Mouse (Mus musculus): ENCODE measurements at regions not wholly inside any gene's neighbourhood (a gene's known extent, or its start where the extent isn't known, plus 50 kb on each side); places are given as distances from the start of the nearest gene placed in this dataset.

DNA sequence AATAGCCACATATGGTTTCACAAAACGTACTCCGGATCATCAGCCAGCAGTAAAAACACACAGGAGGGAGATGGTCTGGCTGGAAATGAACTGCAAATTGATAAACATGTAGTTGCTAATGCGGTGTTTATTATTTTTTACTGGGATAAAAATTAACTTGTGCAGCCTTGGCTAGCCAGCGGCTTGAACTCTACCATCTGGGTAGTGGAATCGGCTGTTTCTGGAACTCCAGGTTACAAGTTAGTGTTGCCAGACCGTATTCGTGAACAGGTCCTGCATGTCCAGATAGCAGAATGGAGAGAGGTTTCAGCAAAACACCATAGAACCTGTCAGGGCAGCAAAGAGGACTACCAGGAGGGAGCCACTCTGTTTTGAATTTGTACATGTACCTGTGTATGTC is 107.4 kb downstream of the Tomm20 start:
- Histone ChIP-seq H3K27ac (0 out of 2 replicates have a peak overlapping the region, but pooled peaks have one; percentile 89), H3K4me1 (peaks cover 47% of the 10 kb centered on the region), H3K9me3 (no peaks in the 10 kb centered on the region), H3K36me3 (no peaks in the 10 kb centered on the region), H3K4me2 (replicated peaks) (no peak overlapping the region), H3K4me3 (no peak overlapping the region), H3K9ac (no peak overlapping the region), H3K27me3 (replicated peaks) (no peaks in the 10 kb centered on the region)
- WGBS: 75% methylated on average over 7 of the region's 7 CpGs
- ATAC-seq (ENCODE audit: low FRiP score, low read depth): no peak

DNA sequence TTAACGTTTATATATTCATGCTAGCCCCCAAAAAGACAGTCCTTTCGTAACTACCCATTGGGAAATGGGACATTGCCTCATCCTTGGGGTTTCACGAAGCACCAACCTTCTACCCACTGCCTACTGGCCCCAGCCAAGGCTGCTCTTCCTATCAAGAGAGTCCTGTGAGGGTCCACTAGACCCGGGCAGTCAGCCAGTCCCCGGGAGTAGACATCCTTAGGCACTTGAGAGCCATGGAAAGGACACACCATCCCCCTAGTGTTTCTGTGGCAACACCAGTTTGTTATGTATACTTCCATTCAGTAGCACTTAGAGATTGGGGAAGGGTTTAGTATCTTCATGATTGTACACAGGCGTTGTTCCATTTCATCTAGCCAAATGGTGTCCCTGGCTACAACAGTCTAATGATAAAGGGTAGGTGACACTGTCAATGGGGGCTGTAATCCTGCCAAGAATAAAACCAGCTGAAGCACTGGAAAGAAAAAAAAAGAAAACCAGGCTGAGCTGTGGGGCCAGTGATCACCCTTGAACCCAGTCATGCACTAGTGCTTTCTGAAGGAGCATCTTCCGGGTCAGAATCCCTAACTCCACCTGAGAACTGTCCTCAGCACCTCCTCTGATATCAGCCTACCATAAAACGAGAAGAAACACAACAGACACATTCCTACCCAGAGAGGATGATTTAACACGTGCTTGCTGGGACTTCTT is 108.2 kb downstream of the Tomm20 start:
- Histone ChIP-seq H3K27me3 (replicated peaks) (no peaks in the 10 kb centered on the region), H3K4me2 (replicated peaks) (no peak overlapping the region), H3K27ac (no peak overlapping the region), H3K36me3 (no peaks in the 10 kb centered on the region), H3K9ac (no peak overlapping the region), H3K4me3 (no peak overlapping the region), H3K9me3 (no peaks in the 10 kb centered on the region), H3K4me1 (peaks cover 54% of the 10 kb centered on the region)
- WGBS: 81% methylated on average over 9 of the region's 9 CpGs
- ATAC-seq (ENCODE audit: low FRiP score, low read depth): no peak

DNA sequence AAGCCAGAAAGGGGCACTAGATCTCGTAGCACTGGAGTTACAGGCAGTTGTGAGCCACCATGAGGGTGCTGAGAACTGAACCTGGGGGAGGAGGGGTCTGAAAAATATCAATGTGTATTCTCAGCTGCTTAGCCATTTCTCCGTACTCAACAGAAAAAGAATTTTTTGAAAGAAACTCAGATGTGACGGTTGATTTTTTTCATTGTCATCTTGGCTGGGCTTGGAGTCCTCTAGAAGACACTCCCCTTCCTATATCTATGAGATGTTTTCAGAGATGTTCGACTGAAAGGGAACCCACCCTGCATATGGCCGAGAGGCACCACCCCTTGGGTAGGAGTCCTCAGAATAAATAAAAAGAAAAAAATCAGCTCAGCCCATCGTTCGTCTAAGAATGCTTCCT is 110.1 kb downstream of the Tomm20 start:
- 77% methylated on average over 7 of the region's 7 CpGs for WGBS
- no peak for ATAC-seq (ENCODE audit: low FRiP score, low read depth)
- H3K4me2 ChIP-seq (replicated peaks): no peak overlapping the region
- H3K27me3 ChIP-seq (replicated peaks): no peaks in the 10 kb centered on the region
- peaks cover 47% of the 10 kb centered on the region for H3K4me1 ChIP-seq
- H3K27ac ChIP-seq: no peak overlapping the region
- H3K36me3 ChIP-seq: no peaks in the 10 kb centered on the region
- no peak overlapping the region for H3K4me3 ChIP-seq
- H3K9me3 ChIP-seq: no peaks in the 10 kb centered on the region
- H3K9ac ChIP-seq: no peak overlapping the region

DNA sequence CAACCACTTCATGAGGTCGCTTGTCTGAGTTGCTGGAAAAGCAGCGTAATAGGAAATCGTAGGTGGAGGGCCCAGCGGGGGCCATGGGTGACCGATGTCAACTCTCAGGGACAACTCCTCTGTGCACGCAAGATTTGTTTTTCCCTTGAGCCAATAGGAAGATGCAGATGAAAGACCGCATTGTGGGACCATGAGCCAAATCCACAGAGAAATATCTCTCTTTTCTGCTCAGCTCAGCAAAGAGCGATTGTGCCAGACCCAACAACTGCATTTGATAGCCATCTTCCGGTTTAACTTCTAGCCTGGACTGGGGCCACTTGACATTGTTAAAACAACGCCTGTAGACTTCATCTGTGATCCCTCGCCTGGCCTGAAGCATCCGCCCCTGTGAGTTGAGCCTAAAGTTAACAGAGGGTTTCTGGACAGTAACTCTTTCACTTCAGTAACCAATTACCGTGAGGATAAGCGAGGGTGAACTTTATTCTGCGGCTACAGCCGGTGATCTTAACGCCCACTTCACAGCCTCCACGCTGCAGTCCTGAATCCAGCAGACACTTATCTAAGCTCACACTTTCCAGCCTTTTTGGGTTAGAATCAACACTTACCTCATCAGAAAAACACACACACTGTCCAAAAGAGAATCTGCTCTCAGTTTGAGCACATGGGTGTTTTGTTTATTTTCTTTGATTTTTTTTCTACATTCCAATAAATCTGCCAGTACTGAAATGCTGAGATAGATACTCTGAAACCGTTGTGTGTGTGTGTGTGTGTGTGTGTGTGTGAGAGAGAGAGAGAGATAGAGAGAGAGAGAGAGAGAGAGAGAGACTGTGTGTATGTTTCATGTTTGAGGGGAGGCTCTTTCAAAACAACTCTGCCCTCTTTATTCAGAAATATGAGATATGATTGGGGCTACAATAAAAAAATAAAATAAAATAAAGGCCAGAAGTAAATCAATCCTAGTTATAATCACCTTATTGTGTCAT is 111.9 kb downstream of the Tomm20 start:
- Histone ChIP-seq H3K27me3 (replicated peaks) (no peaks in the 10 kb centered on the region), H3K36me3 (no peaks in the 10 kb centered on the region), H3K4me2 (replicated peaks) (no peak overlapping the region; the same call in 1 of the 2 replicates), H3K27ac (0 out of 2 replicates have a peak overlapping the region, but pooled peaks have one; percentile 7), H3K4me3 (no peak overlapping the region), H3K4me1 (peaks cover 43% of the 10 kb centered on the region), H3K9me3 (no peaks in the 10 kb centered on the region), H3K9ac (no peak overlapping the region)
- whole genome bisulfite sequencing: 50% methylated on average over 19 of the region's 19 CpGs
- ATAC-seq (ENCODE audit: low FRiP score, low read depth): no peak

DNA sequence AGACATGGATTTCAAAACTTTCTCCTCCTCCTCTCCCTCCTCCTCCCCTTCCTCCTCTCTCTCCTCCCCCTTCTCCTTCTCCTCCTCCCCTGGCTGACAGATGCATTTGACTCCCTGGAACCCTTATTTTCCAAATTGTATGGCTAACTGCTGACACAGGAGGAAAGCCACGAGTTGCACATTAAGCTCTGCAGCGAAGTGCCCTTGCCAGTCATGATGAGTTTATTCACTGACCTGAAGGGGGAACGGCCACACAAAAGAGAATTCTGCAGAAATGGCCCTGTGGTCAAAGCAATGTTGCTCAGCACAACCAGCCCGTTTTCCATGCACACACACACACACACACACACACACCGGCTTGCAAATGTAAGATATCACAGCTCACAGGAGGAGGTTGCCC is 112.6 kb downstream of the Tomm20 start:
- Histone ChIP-seq H3K4me1 (peaks cover 36% of the 10 kb centered on the region; the same call in 1 of the 2 replicates), H3K36me3 (no peaks in the 10 kb centered on the region), H3K4me2 (replicated peaks) (no peak overlapping the region), H3K27ac (no peak overlapping the region), H3K9me3 (no peaks in the 10 kb centered on the region), H3K9ac (no peak overlapping the region), H3K27me3 (replicated peaks) (no peaks in the 10 kb centered on the region), H3K4me3 (no peak overlapping the region)
- WGBS: 36% methylated on average over 5 of the region's 5 CpGs
- ATAC-seq (ENCODE audit: low FRiP score, low read depth): no peak

DNA sequence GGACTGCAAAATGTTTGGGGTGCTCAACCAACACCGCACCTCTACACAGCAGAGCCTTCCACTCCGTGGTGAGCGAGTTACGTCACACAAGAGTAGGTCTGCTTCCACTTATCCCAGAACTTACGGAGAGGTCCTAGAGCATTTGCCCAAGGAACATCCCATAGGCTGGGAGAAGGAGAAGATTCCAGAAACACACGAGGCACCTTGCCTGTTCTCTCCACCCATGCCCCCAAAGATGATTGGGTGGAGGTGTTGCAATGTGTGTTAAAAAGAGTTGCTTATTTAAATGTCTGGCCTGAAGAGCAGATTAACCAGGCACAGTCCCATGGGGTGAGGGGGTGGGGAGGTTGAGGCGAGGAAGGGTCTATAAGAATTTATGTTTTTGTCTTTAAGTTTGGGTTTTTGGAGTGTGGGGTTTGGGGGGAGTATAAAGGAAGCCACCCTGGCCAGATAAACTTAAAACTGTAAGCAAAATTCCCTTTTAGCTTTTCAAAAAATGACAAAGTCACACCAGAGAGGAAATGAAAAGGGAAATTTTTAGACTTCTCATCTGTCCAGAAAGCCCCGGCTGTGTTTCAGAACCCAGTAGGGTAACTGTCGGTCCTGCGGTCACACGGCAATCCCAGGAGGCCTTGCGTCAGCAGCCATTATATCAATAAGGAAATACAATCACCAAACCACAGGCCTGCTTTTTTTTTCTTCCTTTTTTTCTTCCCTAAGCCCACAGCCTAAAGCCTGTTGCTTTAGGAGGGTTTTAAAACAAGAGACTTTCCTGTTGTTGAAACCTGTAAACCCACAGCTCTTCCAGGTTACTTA is 113.3 kb downstream of the Tomm20 start:
- H3K27me3 ChIP-seq (replicated peaks): no peaks in the 10 kb centered on the region
- no peaks in the 10 kb centered on the region for H3K36me3 ChIP-seq
- no peak for ATAC-seq (ENCODE audit: low FRiP score, low read depth)
- H3K4me3 ChIP-seq: no peak overlapping the region
- no peak overlapping the region for H3K27ac ChIP-seq
- 81% methylated on average over 12 of the region's 12 CpGs for WGBS
- H3K9ac ChIP-seq: no peak overlapping the region
- H3K4me2 ChIP-seq (replicated peaks): no peak overlapping the region
- peaks cover 35% of the 10 kb centered on the region for H3K4me1 ChIP-seq
- H3K9me3 ChIP-seq: no peaks in the 10 kb centered on the region

DNA sequence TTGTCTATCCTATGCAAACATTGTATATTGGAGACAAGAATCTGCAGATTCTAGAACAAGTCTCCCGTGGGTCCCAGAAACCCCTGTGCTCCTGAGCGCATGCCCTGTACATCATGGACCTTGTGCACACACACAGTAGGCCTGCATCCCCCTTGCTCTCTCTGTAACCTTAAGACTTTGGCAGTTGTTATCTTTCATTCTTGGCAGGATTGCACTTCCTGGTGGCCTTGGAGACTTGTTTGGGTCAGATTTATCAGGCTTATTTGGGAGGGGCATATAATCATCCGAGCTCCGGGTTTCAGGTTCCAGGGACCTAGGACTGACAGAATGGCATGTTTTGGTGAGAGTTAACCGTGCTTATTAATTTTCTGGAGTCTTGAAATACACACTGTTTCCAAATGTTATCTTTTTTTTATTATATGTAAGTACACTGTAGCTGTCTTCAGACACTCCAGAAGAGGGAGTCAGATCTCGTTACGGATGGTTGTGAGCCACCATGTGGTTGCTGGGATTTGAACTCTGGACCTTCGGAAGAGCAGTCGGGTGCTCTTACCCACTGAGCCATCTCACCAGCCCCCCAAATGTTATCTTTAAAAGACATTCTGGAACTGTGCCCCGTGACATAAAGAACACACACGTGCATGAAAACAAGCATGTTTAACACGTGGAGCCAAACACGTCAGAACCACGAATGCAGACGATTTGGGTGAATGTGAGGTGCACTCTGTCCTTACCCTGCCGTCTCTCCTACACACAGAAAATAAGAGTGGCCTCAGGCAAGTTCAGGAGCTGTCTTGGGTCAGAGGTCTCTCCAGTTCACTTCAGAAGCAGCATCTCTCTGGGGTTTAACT is 114.1 kb downstream of the Tomm20 start:
- no peak overlapping the region for H3K9ac ChIP-seq
- H3K9me3 ChIP-seq: no peaks in the 10 kb centered on the region
- ATAC-seq (ENCODE audit: low FRiP score, low read depth): no peak
- H3K27ac ChIP-seq: no peak overlapping the region
- no peak overlapping the region for H3K4me3 ChIP-seq
- H3K36me3 ChIP-seq: no peaks in the 10 kb centered on the region
- H3K4me2 ChIP-seq (replicated peaks): no peak overlapping the region
- H3K4me1 ChIP-seq: peaks cover 40% of the 10 kb centered on the region
- H3K27me3 ChIP-seq (replicated peaks): no peaks in the 10 kb centered on the region
- 90% methylated on average over 16 of the region's 16 CpGs for WGBS

DNA sequence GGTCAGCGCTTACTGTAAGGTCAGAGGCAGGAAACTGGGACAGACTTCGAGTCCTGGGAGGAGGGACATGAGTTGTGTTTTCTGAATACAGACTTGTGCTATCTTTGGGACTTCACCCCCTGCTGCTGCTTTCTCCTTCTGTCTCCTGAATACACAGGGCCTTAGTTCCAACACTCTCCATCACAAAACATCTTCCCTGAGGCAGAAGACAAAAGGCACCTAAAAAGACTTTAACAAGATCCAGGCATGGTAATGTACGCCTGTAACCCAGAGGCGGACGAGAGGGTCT is 115.5 kb downstream of the Tomm20 start:
- no peak overlapping the region for H3K4me3 ChIP-seq
- peaks cover 53% of the 10 kb centered on the region for H3K4me1 ChIP-seq
- no peak overlapping the region for H3K4me2 ChIP-seq (replicated peaks)
- H3K27me3 ChIP-seq (replicated peaks): no peaks in the 10 kb centered on the region
- H3K9ac ChIP-seq: no peak overlapping the region
- no peaks in the 10 kb centered on the region for H3K36me3 ChIP-seq
- H3K9me3 ChIP-seq: no peaks in the 10 kb centered on the region
- WGBS: 41% methylated on average over 5 of the region's 5 CpGs
- H3K27ac ChIP-seq: no peak overlapping the region
- no peak for ATAC-seq (ENCODE audit: low FRiP score, low read depth)

DNA sequence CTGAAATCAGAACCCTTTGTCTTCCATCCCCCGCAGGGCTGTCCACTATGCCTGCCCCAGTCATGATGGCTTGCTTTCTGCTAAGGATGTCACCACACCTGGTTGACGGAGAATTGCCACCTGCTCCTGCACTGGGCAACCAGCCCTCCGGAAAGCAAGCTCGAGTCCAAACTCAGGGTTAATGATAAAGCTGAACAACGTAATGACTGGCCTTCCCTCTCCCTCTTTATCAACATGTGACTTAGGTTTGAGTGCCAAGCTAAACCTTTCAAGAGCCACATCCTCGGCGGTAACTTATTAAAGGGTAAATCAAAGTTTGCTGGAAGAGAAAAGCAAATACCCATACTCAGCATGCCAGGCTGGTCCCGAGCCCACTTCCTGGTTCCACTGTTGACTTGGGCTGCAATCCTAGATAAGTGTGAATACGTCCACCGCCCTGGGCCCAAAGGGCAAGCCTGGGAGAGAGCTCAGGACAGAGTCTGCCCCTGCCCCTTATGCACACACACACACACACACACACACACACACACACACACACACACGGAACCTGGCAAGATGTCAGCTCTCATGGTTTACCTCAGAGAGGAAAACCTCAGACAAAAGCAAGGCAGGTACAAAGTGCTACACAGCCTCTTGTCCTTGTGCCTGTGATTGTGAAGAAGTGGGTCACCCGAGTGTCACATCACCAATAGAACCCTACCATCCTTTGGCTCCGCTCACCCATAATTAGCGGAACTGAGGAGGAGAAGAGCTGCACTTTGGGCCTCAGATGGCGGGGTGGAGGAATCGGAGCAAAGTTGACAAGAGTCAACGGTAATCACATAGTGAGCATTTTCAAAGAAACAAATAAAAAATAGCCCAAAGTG is 116.0 kb downstream of the Tomm20 start:
- 0 out of 2 replicates have a peak overlapping the region, but pooled peaks have one; percentile 21 for H3K9ac ChIP-seq
- no peak overlapping the region for H3K4me2 ChIP-seq (replicated peaks)
- H3K4me1 ChIP-seq: peaks cover 59% of the 10 kb centered on the region
- no peak overlapping the region for H3K4me3 ChIP-seq
- no peak for ATAC-seq (ENCODE audit: low FRiP score, low read depth)
- no peaks in the 10 kb centered on the region for H3K9me3 ChIP-seq
- H3K27me3 ChIP-seq (replicated peaks): no peaks in the 10 kb centered on the region
- WGBS: 75% methylated on average over 17 of the region's 17 CpGs
- H3K27ac ChIP-seq: no peak overlapping the region
- no peaks in the 10 kb centered on the region for H3K36me3 ChIP-seq

DNA sequence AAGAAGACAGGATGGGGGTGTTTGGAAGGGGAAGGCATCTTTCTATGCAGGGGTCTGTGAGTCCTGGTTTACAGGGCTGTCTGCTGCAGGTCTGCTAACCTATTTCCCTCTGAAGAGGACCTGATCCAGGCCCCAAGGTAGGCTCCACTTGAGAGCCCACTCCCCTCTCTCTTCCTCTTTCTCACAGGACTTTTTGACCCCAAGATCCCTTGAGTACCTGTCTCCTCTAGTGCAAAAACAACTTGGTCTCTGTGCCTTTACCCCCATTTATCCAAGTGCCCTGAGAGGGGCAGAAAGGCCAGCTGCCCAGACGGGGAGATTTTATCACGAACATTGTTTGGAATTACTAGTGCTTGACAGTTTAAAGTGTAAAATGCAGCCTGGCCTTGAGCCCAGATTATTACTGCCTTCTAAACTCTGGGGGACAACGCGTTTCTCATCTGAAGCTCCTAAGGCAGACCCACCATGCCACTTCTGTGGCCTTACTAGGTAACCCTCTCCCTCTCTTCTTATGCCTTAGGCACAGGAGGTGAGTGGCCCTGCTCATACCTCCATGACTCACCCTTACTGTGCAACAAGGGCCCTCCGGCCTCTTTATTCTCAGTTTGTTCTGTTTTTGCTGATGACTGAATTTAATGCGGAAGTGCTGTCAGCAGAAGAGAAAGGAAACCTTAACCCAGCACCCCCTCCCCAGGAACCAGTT is 117.8 kb downstream of the Tomm20 start:
- Histone ChIP-seq H3K9me3 (no peaks in the 10 kb centered on the region), H3K4me3 (no peak overlapping the region), H3K27ac (peak overlapping the region; percentile 94; the same call in 1 of the 2 replicates), H3K4me2 (replicated peaks) (no peak overlapping the region), H3K4me1 (peaks cover 49% of the 10 kb centered on the region), H3K36me3 (no peaks in the 10 kb centered on the region), H3K9ac (no peak overlapping the region), H3K27me3 (replicated peaks) (no peaks in the 10 kb centered on the region)
- 79% methylated on average over 6 of the region's 6 CpGs for WGBS
- ATAC-seq (ENCODE audit: low FRiP score, low read depth): no peak
